Mouse (Mus musculus): Measurements from ENCODE around the gene Lypd1.

GRCm38 (mm10) chr1:125949076-125949475 lies 36.2 kb upstream of the Lypd1 start:
- no peak for TF ChIP-seq CTCF (IDR thresholded peaks at IDR 0.05; ENCODE audit: low read depth)
- TF ChIP-seq EP300 (IDR thresholded peaks at IDR 0.05; ENCODE audit: low read depth), result no peak

Data from liver, postnatal 0 days (tissue).